Mouse (Mus musculus): ENCODE measurements around the gene Gm3336. TPM values are rescaled to one million over a fixed set of nuclear protein-coding genes. Genes with fewer than 3 reads are reported as not detected.
A peak's percentile ranks its signal among the peaks of the same experiment; 100 is the strongest.

The Gm3336 gene
- polyA plus RNA-seq, 1 experiment from 2014 or later = not detected

DNA sequence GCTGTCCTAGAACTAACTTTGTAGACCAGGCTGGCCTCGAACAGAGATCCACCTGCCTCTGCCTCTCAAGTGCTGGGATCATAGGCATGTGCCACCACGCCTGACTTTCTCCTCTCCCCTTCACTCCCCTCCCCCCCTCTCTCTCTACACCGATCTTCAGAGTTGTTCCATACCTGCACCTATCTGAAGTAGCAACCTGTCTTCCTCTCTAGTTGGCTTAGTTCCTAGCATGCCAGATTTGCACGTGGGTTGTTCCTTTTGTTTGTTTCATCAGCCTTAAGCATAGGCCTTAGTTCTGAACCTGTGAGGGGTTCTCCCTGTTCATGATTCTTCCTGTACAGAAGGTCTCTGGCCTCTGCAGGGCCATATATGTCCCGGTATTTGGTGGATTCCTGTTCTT is 19.4 kb downstream of the Gm3336 start:
- ATAC-seq (ENCODE audit: low read depth) = no peak
- H3K4me1 ChIP-seq (ENCODE audit: control insufficient read depth, insufficient read depth, low read length) = no peaks in the 10 kb centered on the region
- H3K9me3 ChIP-seq (ENCODE audit: control insufficient read depth, low read length) = no peaks in the 10 kb centered on the region
- WGBS = 72% methylated on average over 5 of the region's 5 CpGs
- no peak overlapping the region for H3K4me2 ChIP-seq (ENCODE audit: low read depth, low read length)
- H3K4me3 ChIP-seq (ENCODE audit: low read depth, low read length) = no peak overlapping the region
- peaks cover 6% of the 10 kb centered on the region; the same call in 1 of the 2 replicates for H3K27me3 ChIP-seq (ENCODE audit: control insufficient read depth, insufficient read depth, low read length)
- no peak overlapping the region for H3K9ac ChIP-seq (replicated peaks; ENCODE audit: low read depth, low read length)
- H3K27ac ChIP-seq (ENCODE audit: low read depth, low read length) = no peak overlapping the region
- no peaks in the 10 kb centered on the region for H3K36me3 ChIP-seq (ENCODE audit: control insufficient read depth, insufficient read depth, low read length)

DNA sequence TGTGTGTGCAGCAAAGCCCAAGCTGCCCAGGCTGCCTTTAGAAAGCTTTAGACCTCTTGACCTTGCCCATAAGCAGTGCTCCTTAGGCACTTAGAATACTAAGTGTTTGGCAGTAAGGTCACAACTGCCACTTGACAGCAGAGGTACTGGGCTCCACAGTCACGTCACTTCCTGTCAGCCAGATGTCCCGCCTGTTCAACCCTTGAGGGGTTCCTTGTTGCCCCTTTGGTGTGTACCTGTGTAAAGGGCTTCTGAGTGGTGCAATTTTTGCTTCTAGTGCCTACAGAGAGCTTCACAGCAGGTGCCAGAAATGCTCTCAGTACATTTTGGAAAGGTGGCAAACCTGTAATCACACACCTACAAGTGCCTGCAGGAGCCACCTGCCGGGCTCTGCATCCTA is 19.9 kb downstream of the Gm3336 start:
- H3K27ac ChIP-seq (ENCODE audit: low read depth, low read length) = no peak overlapping the region
- no peaks in the 10 kb centered on the region for H3K9me3 ChIP-seq (ENCODE audit: control insufficient read depth, low read length)
- 74% methylated on average over 3 of the region's 3 CpGs for WGBS
- no peaks in the 10 kb centered on the region for H3K36me3 ChIP-seq (ENCODE audit: control insufficient read depth, insufficient read depth, low read length)
- H3K4me2 ChIP-seq (ENCODE audit: low read depth, low read length) = no peak overlapping the region
- H3K4me1 ChIP-seq (ENCODE audit: control insufficient read depth, insufficient read depth, low read length) = 0 out of 2 replicates have a peak, but pooled peaks cover 2% of the 10 kb centered on the region
- H3K4me3 ChIP-seq (ENCODE audit: low read depth, low read length) = no peak overlapping the region
- H3K27me3 ChIP-seq (ENCODE audit: control insufficient read depth, insufficient read depth, low read length) = peaks cover 9% of the 10 kb centered on the region; the same call in 1 of the 2 replicates
- ATAC-seq (ENCODE audit: low read depth) = no peak
- no peak overlapping the region for H3K9ac ChIP-seq (replicated peaks; ENCODE audit: low read depth, low read length)

DNA sequence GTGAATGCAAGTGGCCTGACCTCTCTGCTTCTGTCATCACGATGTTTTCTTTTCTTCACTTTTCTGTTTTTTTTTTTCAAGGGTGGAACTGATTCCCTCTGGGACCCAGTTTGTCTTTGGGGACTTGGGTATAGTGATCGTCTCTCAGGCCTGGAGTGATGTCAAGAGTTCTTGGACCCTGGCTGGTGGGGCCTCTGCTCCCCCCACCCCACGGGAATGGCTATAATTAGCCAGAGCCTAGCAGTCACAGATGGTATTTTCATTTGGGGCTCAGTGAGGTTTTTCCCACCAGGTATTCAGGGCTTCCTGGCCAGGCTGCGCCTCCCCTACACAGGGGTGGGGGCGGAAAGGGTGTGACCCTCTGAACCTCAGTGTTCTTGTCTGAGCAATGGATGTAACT is 23.3 kb downstream of the Gm3336 start:
- no peak overlapping the region for H3K4me3 ChIP-seq (ENCODE audit: low read depth, low read length)
- no peak overlapping the region for H3K27ac ChIP-seq (ENCODE audit: low read depth, low read length)
- H3K9ac ChIP-seq (replicated peaks; ENCODE audit: low read depth, low read length) = no peak overlapping the region
- peaks cover 5% of the 10 kb centered on the region; the same call in 1 of the 2 replicates for H3K4me1 ChIP-seq (ENCODE audit: control insufficient read depth, insufficient read depth, low read length)
- ATAC-seq (ENCODE audit: low read depth) = no peak
- peaks cover 30% of the 10 kb centered on the region for H3K27me3 ChIP-seq (ENCODE audit: control insufficient read depth, insufficient read depth, low read length)
- 67% methylated on average over 5 of the region's 5 CpGs for WGBS
- H3K9me3 ChIP-seq (ENCODE audit: control insufficient read depth, low read length) = no peaks in the 10 kb centered on the region
- no peak overlapping the region for H3K4me2 ChIP-seq (ENCODE audit: low read depth, low read length)
- no peaks in the 10 kb centered on the region for H3K36me3 ChIP-seq (ENCODE audit: control insufficient read depth, insufficient read depth, low read length)

GRCm38 (mm10) chr8:70742176-70742575 is 23.8 kb downstream of the Gm3336 start:
- ATAC-seq (ENCODE audit: low read depth) = no peak

DNA sequence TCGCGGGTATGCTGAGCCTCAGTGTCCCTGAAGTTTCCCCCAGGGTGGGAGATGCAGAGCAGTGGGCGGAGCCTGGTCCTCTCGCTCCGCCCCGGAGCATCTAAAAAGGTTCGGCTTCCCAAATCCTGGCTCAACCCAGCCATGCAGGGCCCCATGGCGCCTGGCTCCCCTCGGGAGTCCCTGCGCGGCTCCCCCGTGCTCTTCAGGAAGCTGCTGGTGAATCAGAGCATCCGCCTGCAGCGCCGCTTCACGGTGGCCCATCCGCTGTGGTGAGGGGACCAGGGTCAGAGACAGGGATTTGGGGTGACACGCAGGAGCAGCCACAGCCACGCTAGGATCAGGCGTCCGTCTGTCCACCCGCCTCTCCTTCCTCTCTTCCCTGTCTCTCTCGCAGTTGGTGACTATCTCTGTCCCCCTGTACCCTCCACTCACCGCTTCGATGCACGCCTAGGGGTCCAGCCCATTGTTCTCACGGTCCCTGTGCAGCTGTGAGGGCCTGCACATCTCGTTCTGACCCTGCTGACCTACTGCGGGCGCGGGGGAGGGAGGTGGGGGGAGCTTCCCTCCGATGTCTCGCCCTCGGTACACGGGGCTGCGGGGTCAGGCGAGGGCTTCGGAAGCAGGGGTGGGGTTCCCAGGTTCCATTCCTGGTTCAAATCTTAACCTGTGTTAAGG is 24.8 kb downstream of the Gm3336 start:
- Histone ChIP-seq H3K9ac (replicated peaks; ENCODE audit: low read depth, low read length) (peak overlapping the region; percentile 32; the same call in 1 of the 2 replicates), H3K4me3 (ENCODE audit: low read depth, low read length) (peak overlapping the region; percentile 9; the same call in 1 of the 2 replicates)

More at GRCm38 (mm10) chr8:70742176-70742575, 23.8 kb downstream of the Gm3336 start:
- Histone ChIP-seq H3K27me3 (ENCODE audit: control insufficient read depth, insufficient read depth, low read length) (peaks cover 30% of the 10 kb centered on the region), H3K4me3 (ENCODE audit: low read depth, low read length) (no peak overlapping the region), H3K4me2 (ENCODE audit: low read depth, low read length) (no peak overlapping the region), H3K27ac (ENCODE audit: low read depth, low read length) (no peak overlapping the region), H3K9me3 (ENCODE audit: control insufficient read depth, low read length) (no peaks in the 10 kb centered on the region), H3K4me1 (ENCODE audit: control insufficient read depth, insufficient read depth, low read length) (peaks cover 5% of the 10 kb centered on the region; the same call in 1 of the 2 replicates), H3K9ac (replicated peaks; ENCODE audit: low read depth, low read length) (no peak overlapping the region), H3K36me3 (ENCODE audit: control insufficient read depth, insufficient read depth, low read length) (no peaks in the 10 kb centered on the region)
- 72% methylated on average over 11 of the region's 11 CpGs for WGBS

DNA sequence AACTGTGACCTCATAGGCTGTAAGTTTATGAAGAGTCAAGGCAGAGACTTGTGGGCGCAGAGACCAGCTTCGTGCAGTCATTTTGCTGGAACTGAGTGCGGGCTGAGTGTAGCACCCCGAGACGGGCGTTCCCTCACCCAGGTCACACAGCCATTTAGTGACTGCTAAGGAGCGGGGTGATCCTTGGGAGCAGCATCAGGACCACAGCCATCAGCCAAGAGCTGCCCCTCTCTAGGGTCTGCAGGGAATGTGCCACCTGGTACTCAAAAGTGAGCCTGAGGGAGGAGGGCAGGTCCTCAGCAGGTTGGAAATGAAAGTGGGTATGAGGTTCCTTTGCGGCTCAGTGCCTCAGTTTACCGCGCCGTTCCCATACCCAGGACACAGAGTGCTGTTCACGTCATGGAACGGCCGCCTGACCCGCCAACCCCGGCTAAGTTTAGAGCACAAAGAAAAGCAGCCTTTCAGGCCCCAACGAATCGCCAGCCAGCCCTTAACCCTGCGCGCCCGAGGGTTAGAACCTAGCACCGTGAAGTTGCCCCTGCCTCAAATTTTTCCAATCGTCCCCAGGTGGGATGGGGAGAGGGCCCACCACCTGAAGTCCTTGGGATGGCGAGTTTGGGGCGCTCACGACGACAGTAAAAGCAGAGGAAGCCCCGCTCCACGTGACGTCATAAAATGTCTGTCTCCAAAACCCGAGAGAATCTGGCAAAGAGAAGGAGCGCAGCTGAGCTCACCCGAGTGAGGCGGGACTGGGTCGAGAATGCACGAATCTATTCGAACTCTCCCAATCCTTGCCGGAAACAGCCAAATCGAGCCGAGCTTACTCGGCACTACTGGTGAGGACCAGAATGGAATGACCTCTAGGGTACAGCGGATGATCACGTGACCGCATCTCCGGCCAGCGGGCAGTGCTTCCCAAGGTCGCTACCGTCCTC is 25.6 kb downstream of the Gm3336 start:
- ATAC-seq (ENCODE audit: low read depth) = peak; percentile 39
- H3K4me2 ChIP-seq (ENCODE audit: low read depth, low read length) = peak overlapping the region; percentile 44
- H3K36me3 ChIP-seq (ENCODE audit: control insufficient read depth, insufficient read depth, low read length) = no peaks in the 10 kb centered on the region
- H3K4me3 ChIP-seq (ENCODE audit: low read depth, low read length) = peak overlapping the region; percentile 18
- no peak overlapping the region for H3K27ac ChIP-seq (ENCODE audit: low read depth, low read length)
- peaks cover 30% of the 10 kb centered on the region for H3K27me3 ChIP-seq (ENCODE audit: control insufficient read depth, insufficient read depth, low read length)
- H3K9me3 ChIP-seq (ENCODE audit: control insufficient read depth, low read length) = no peaks in the 10 kb centered on the region
- WGBS = 4% methylated on average over 48 of the region's 48 CpGs
- peak overlapping the region; percentile 39; the same call in 1 of the 2 replicates for H3K9ac ChIP-seq (replicated peaks; ENCODE audit: low read depth, low read length)
- peaks cover 5% of the 10 kb centered on the region; the same call in 1 of the 2 replicates for H3K4me1 ChIP-seq (ENCODE audit: control insufficient read depth, insufficient read depth, low read length)

More for the DNA sequence above, 24.8 kb downstream of the Gm3336 start:
- H3K4me1 ChIP-seq (ENCODE audit: control insufficient read depth, insufficient read depth, low read length) = peaks cover 5% of the 10 kb centered on the region; the same call in 1 of the 2 replicates
- H3K4me2 ChIP-seq (ENCODE audit: low read depth, low read length) = peak overlapping the region; percentile 33
- peaks cover 30% of the 10 kb centered on the region for H3K27me3 ChIP-seq (ENCODE audit: control insufficient read depth, insufficient read depth, low read length)
- no peak for ATAC-seq (ENCODE audit: low read depth)
- no peaks in the 10 kb centered on the region for H3K9me3 ChIP-seq (ENCODE audit: control insufficient read depth, low read length)
- H3K36me3 ChIP-seq (ENCODE audit: control insufficient read depth, insufficient read depth, low read length) = no peaks in the 10 kb centered on the region
- H3K27ac ChIP-seq (ENCODE audit: low read depth, low read length) = no peak overlapping the region
- 3% methylated on average over 38 of the region's 38 CpGs for WGBS

- H3K27me3 ChIP-seq (ENCODE audit: control insufficient read depth, insufficient read depth, low read length) = peaks cover 30% of the 10 kb centered on the region
- WGBS = 52% methylated on average over 11 of the region's 11 CpGs
Measured at GRCm38 (mm10) chr8:70744806-70745205, 26.5 kb downstream of the Gm3336 start.

GRCm38 (mm10) chr8:70745691-70746220 is 27.4 kb downstream of the Gm3336 start:
- WGBS = 52% methylated on average over 19 of the region's 19 CpGs
- Histone ChIP-seq H3K4me2 (ENCODE audit: low read depth, low read length) (no peak overlapping the region), H3K9me3 (ENCODE audit: control insufficient read depth, low read length) (no peaks in the 10 kb centered on the region), H3K36me3 (ENCODE audit: control insufficient read depth, insufficient read depth, low read length) (no peaks in the 10 kb centered on the region), H3K4me3 (ENCODE audit: low read depth, low read length) (no peak overlapping the region), H3K9ac (replicated peaks; ENCODE audit: low read depth, low read length) (no peak overlapping the region), H3K4me1 (ENCODE audit: control insufficient read depth, insufficient read depth, low read length) (peaks cover 5% of the 10 kb centered on the region; the same call in 1 of the 2 replicates), H3K27me3 (ENCODE audit: control insufficient read depth, insufficient read depth, low read length) (peaks cover 30% of the 10 kb centered on the region), H3K27ac (ENCODE audit: low read depth, low read length) (no peak overlapping the region)
- no peak for ATAC-seq (ENCODE audit: low read depth)

More at GRCm38 (mm10) chr8:70744806-70745205, 26.5 kb downstream of the Gm3336 start:
- Histone ChIP-seq H3K4me3 (ENCODE audit: low read depth, low read length) (no peak overlapping the region), H3K9me3 (ENCODE audit: control insufficient read depth, low read length) (no peaks in the 10 kb centered on the region), H3K4me1 (ENCODE audit: control insufficient read depth, insufficient read depth, low read length) (peaks cover 5% of the 10 kb centered on the region; the same call in 1 of the 2 replicates), H3K4me2 (ENCODE audit: low read depth, low read length) (no peak overlapping the region), H3K36me3 (ENCODE audit: control insufficient read depth, insufficient read depth, low read length) (no peaks in the 10 kb centered on the region), H3K9ac (replicated peaks; ENCODE audit: low read depth, low read length) (no peak overlapping the region), H3K27ac (ENCODE audit: low read depth, low read length) (no peak overlapping the region)
- no peak for ATAC-seq (ENCODE audit: low read depth)
